ENCODE assay signal across 27 mouse cellular contexts in genomic region chr13:37439477-37439876, GRCm38 (mm10).
DNase-seq lines count a peak whose midpoint lies in the region; ATAC-seq and TF ChIP-seq lines count a peak whose summit lies in the region.
"Had no signal": no experiment of that assay in that cellular context is flagged by ENCODE, and none has a peak within 500 bp of the region (broad histone marks: within the 10 kb centered on the region; RNA-seq: fewer than 3 reads in every experiment).

No protein-coding gene starts in this region.

- H3K9ac ChIP-seq in heart, embryonic 11.5 days (ENCODE audit: low read depth, low read length), result no peak overlapping the region
- no peak overlapping the region for H3K9ac ChIP-seq in liver, postnatal 0 days (replicated peaks)
- H3K9ac ChIP-seq in liver, embryonic 12.5 days, result no peak overlapping the region
- peak overlapping the region; percentile 35; the same call in 1 of the 2 replicates for H3K9ac ChIP-seq in ES-Bruce4 (ENCODE audit: low read depth, poor library complexity, severe bottlenecking)
- H3K9ac ChIP-seq in forebrain, postnatal 0 days, result no peak overlapping the region
- H3K9ac ChIP-seq: embryonic facial prominence, embryonic 12.5 days; hindbrain, embryonic 14.5 days; limb, embryonic 12.5 days; neural tube, embryonic 12.5 days had no signal

- TF ChIP-seq EP300 in liver, postnatal 0 days (IDR thresholded peaks at IDR 0.05; ENCODE audit: low read depth), result no peak
- no peak for TF ChIP-seq EP300 in ES-Bruce4 (IDR thresholded peaks at IDR 0.05; ENCODE audit: insufficient read depth, low read depth, low read length)

- H3K4me2 ChIP-seq in heart, embryonic 11.5 days, result no peak overlapping the region
- H3K4me2 ChIP-seq in liver, postnatal 0 days (ENCODE audit: low read depth, low read length), result 0 out of 2 replicates have a peak overlapping the region, but pooled peaks have one; percentile 27
- no peak overlapping the region for H3K4me2 ChIP-seq in liver, embryonic 12.5 days
- no peak overlapping the region for H3K4me2 ChIP-seq in forebrain, postnatal 0 days (ENCODE audit: low read depth)
- H3K4me2 ChIP-seq: embryonic facial prominence, embryonic 12.5 days; hindbrain, embryonic 14.5 days; limb, embryonic 12.5 days; liver, embryonic 11.5 days; midbrain, embryonic 11.5 days; neural tube, embryonic 12.5 days had no signal

- no peaks in the 10 kb centered on the region for H3K36me3 ChIP-seq in heart, embryonic 11.5 days (ENCODE audit: control insufficient read depth, insufficient read depth, low read length)
- no peaks in the 10 kb centered on the region for H3K36me3 ChIP-seq in liver, postnatal 0 days (replicated peaks; ENCODE audit: insufficient read depth, low read length)
- no peaks in the 10 kb centered on the region for H3K36me3 ChIP-seq in liver, embryonic 12.5 days
- H3K36me3 ChIP-seq in ES-Bruce4 (ENCODE audit: control insufficient read depth, insufficient read depth, low read length, poor library complexity, severe bottlenecking), result no peaks in the 10 kb centered on the region
- no peaks in the 10 kb centered on the region for H3K36me3 ChIP-seq in forebrain, postnatal 0 days (ENCODE audit: insufficient read depth)
- H3K36me3 ChIP-seq: embryonic facial prominence, embryonic 12.5 days; limb, embryonic 12.5 days; neural tube, embryonic 12.5 days had no signal

- H3K4me1 ChIP-seq in heart, embryonic 11.5 days (ENCODE audit: control insufficient read depth, insufficient read depth, low read length), result peaks cover 24% of the 10 kb centered on the region
- no peaks in the 10 kb centered on the region; the same call in 1 of the 2 replicates for H3K4me1 ChIP-seq in liver, postnatal 0 days (ENCODE audit: insufficient read depth)
- peaks cover 19% of the 10 kb centered on the region for H3K4me1 ChIP-seq in liver, embryonic 12.5 days
- peaks cover 14% of the 10 kb centered on the region for H3K4me1 ChIP-seq in ES-Bruce4 (ENCODE audit: control insufficient read depth, insufficient read depth, low read length)
- H3K4me1 ChIP-seq in brown adipose tissue, adult 24 weeks (ENCODE audit: control insufficient read depth, insufficient read depth, insufficient read length, low read length), result peaks cover 25% of the 10 kb centered on the region; the same call in 1 of the 2 replicates
- H3K4me1 ChIP-seq in forebrain, postnatal 0 days (ENCODE audit: insufficient read depth), result peaks cover 4% of the 10 kb centered on the region

- peaks cover 13% of the 10 kb centered on the region for H3K27me3 ChIP-seq in heart, embryonic 11.5 days (ENCODE audit: control insufficient read depth, insufficient read depth, low read length)
- H3K27me3 ChIP-seq in liver, postnatal 0 days (ENCODE audit: insufficient read depth, low read length), result no peaks in the 10 kb centered on the region
- H3K27me3 ChIP-seq in liver, embryonic 12.5 days (replicated peaks), result peaks cover 31% of the 10 kb centered on the region
- H3K27me3 ChIP-seq in ES-Bruce4 (ENCODE audit: control insufficient read depth, insufficient read depth, low read length, poor library complexity, severe bottlenecking), result no peaks in the 10 kb centered on the region
- peaks cover 20% of the 10 kb centered on the region; the same call in 1 of the 2 replicates for H3K27me3 ChIP-seq in forebrain, postnatal 0 days (ENCODE audit: insufficient read depth, low read length)

- ATAC-seq in heart, embryonic 11.5 days (replicated peaks; ENCODE audit: insufficient number of reproducible peaks, low FRiP score, low TSS enrichment), result no peak
- ATAC-seq in liver, postnatal 0 days, result no peak
- no peak for ATAC-seq in liver, embryonic 12.5 days
- ATAC-seq in forebrain, postnatal 0 days, result no peak
- ATAC-seq: intestine, postnatal 0 days had no signal

- TF ChIP-seq POLR2A in ES-Bruce4 (IDR thresholded peaks at IDR 0.05; ENCODE audit: insufficient read depth, low read length), result no peak

- H3K27ac ChIP-seq in heart, embryonic 11.5 days (ENCODE audit: low read depth, low read length), result no peak overlapping the region
- H3K27ac ChIP-seq in liver, postnatal 0 days (ENCODE audit: low read depth), result 0 out of 2 replicates have a peak overlapping the region, but pooled peaks have one; percentile 41
- H3K27ac ChIP-seq in liver, embryonic 12.5 days, result no peak overlapping the region
- peak overlapping the region; percentile 10; the same call in 1 of the 2 replicates for H3K27ac ChIP-seq in ES-Bruce4 (ENCODE audit: insufficient read depth, low read length)
- peak overlapping the region; percentile 60 for H3K27ac ChIP-seq in brown adipose tissue, adult 24 weeks (replicated peaks; ENCODE audit: low read depth, low read length)
- H3K27ac ChIP-seq in forebrain, postnatal 0 days (ENCODE audit: low read depth, low read length), result no peak overlapping the region
- H3K27ac ChIP-seq: embryonic facial prominence, embryonic 12.5 days; hindbrain, embryonic 14.5 days; limb, embryonic 12.5 days; neural tube, embryonic 12.5 days had no signal

- TF ChIP-seq CTCF in liver, postnatal 0 days (IDR thresholded peaks at IDR 0.05; ENCODE audit: low read depth), result no peak
- no peak for TF ChIP-seq CTCF in ES-Bruce4 (IDR thresholded peaks at IDR 0.05; ENCODE audit: low read depth, low read length)
- no peak for TF ChIP-seq CTCF in forebrain, postnatal 0 days (IDR thresholded peaks at IDR 0.05; ENCODE audit: low read depth)

- H3K9me3 ChIP-seq in heart, embryonic 11.5 days (replicated peaks; ENCODE audit: control insufficient read depth, low read length), result no peaks in the 10 kb centered on the region
- H3K9me3 ChIP-seq in liver, postnatal 0 days (ENCODE audit: low read length), result no peaks in the 10 kb centered on the region
- no peaks in the 10 kb centered on the region for H3K9me3 ChIP-seq in liver, embryonic 12.5 days (replicated peaks)
- no peaks in the 10 kb centered on the region for H3K9me3 ChIP-seq in ES-Bruce4 (replicated peaks; ENCODE audit: control insufficient read depth, insufficient read depth, low read length, poor library complexity, severe bottlenecking)
- no peaks in the 10 kb centered on the region for H3K9me3 ChIP-seq in forebrain, postnatal 0 days (ENCODE audit: low read length)
- H3K9me3 ChIP-seq: embryonic facial prominence, embryonic 12.5 days; limb, embryonic 12.5 days; neural tube, embryonic 12.5 days had no signal

- H3K4me3 ChIP-seq in heart, embryonic 11.5 days (ENCODE audit: low read depth, low read length), result no peak overlapping the region
- no peak overlapping the region for H3K4me3 ChIP-seq in liver, postnatal 0 days (ENCODE audit: low read depth, low read length)
- H3K4me3 ChIP-seq in liver, embryonic 12.5 days, result no peak overlapping the region
- no peak overlapping the region for H3K4me3 ChIP-seq in ES-Bruce4 (ENCODE audit: low read depth, low read length)
- H3K4me3 ChIP-seq in brown adipose tissue, adult 24 weeks (ENCODE audit: insufficient read depth, low read depth, low read length), result no peak overlapping the region
- no peak overlapping the region for H3K4me3 ChIP-seq in forebrain, postnatal 0 days (ENCODE audit: low read depth, low read length)
- H3K4me3 ChIP-seq: embryonic facial prominence, embryonic 12.5 days; erythroblast, embryonic 14.5 days; limb, embryonic 12.5 days; myocyte; neural tube, embryonic 12.5 days had no signal

- WGBS in heart, embryonic 11.5 days (ENCODE audit: insufficient replicate concordance), result 60% methylated on average over 7 of the region's 7 CpGs
- 67% methylated on average over 7 of the region's 7 CpGs for WGBS in liver, postnatal 0 days (ENCODE audit: insufficient replicate concordance)
- WGBS in liver, embryonic 12.5 days (ENCODE audit: insufficient replicate concordance), result 67% methylated on average over 7 of the region's 7 CpGs
- WGBS in forebrain, postnatal 0 days, result 69% methylated on average over 7 of the region's 7 CpGs

- peak; percentile 94 for DNase-seq in heart, adult 11 months
- no peak for DNase-seq in liver, postnatal 0 days
- DNase-seq in forebrain, postnatal 0 days, result no peak
- DNase-seq: adrenal gland, adult 8-10 months; cerebellum, adult 11 months; cerebellum, adult 9-10 months; cerebellum, postnatal 36 days; gastrocnemius, postnatal 14 days; heart, postnatal 4 days; kidney, adult 9 months; kidney, postnatal 10 days; layer of hippocampus, adult 9-11 months; lung, adult 2 months; right cerebral cortex, adult 18-20 months had no signal

Comparison
In these comparisons a context has a peak if more than half of its experiments do, and no peak if none do; other contexts are left out.
1. H3K27ac ChIP-seq: peak in liver, postnatal 0 days (single experiment), ES-Bruce4 (single experiment) and brown adipose tissue, adult 24 weeks (single experiment); none in heart, embryonic 11.5 days (single experiment), liver, embryonic 12.5 days (single experiment) and forebrain, postnatal 0 days (single experiment).